Mouse (Mus musculus) heart, embryonic 13.5 days (tissue): ENCODE data around the gene Pgm2l1. TPM values are rescaled to one million over a fixed set of nuclear protein-coding genes. Genes with fewer than 3 reads are reported as not detected.

Experiments used
- ATAC-seq: fragments of 200-750 bp; cut with Nextera tagmentation; 2 replicates; pipeline ENCODE4 v1.8.0; 2017; ENCODE audit warnings: moderate TSS enrichment; ENCODE audit not compliant: insufficient number of reproducible peaks, low FRiP score, low TSS enrichment; ENCODE audit errors: extremely low read depth
- H3K27ac ChIP-seq: fragments of 300-500 bp; sonication (generic); replicated peaks from 2 replicates; pipeline ENCODE4 v1.5.1; 2015; ENCODE audit warnings: moderate library complexity, mild to moderate bottlenecking, inconsistent platforms
- H3K27me3 ChIP-seq: fragments of 300-500 bp; sonication (generic); replicated peaks from 2 replicates; pipeline ENCODE4 v1.6.1; 2015; ENCODE audit warnings: mild to moderate bottlenecking, inconsistent platforms
- H3K36me3 ChIP-seq: fragments of 300-500 bp; sonication (generic); 2 replicates; pipeline ENCODE4 v1.6.1; 2015; ENCODE audit warnings: mild to moderate bottlenecking, inconsistent platforms
- H3K4me1 ChIP-seq: fragments of 300-500 bp; sonication (generic); 2 replicates; pipeline ENCODE4 v1.6.1; 2015; ENCODE audit warnings: inconsistent platforms
- H3K4me2 ChIP-seq: fragments of 300-500 bp; sonication (generic); 2 replicates; pipeline ENCODE4 v1.6.1; 2015; ENCODE audit warnings: inconsistent platforms, mild to moderate bottlenecking, moderate library complexity
- H3K4me3 ChIP-seq: fragments of 300-500 bp; sonication (generic); 2 replicates; pipeline ENCODE4 v1.5.1; 2015; ENCODE audit warnings: moderate library complexity, mild to moderate bottlenecking, inconsistent platforms
- H3K9ac ChIP-seq: fragments of 300-500 bp; sonication (generic); 2 replicates; pipeline ENCODE4 v1.6.1; 2015; ENCODE audit warnings: inconsistent platforms, mild to moderate bottlenecking, moderate library complexity
- H3K9me3 ChIP-seq: fragments of 300-500 bp; sonication (generic); 2 replicates; pipeline ENCODE4 v1.6.1; 2016; ENCODE audit warnings: inconsistent platforms
- whole genome bisulfite sequencing: fragments of 180-500 bp; shearing (Covaris S2); methylation state at CpG from one replicate; pipeline ENCODE4 v1.1.7; 2015; ENCODE audit warnings: mixed read lengths; 5-methylcytosine and 5-hydroxymethylcytosine counted together
- polyA plus RNA-seq: library from polyadenylated mRNA; unstranded; fragments of >200 nt; fragmentation: Nextera tagmentation; extraction: Ambion mirVana; gene quantifications from 2 replicates; pipeline ENCODE4 v1.2.1, GENCODE M21; 2015

Pgm2l1 gene
- polyA plus RNA-seq, 1 experiment from 2014 or later, result 2.1 TPM

- H3K27me3 ChIP-seq, result no peaks in the 10 kb centered on the region
- no peak overlapping the region for H3K27ac ChIP-seq
- WGBS, result 88% methylated on average over 8 of the region's 8 CpGs
- 0 out of 2 replicates have a peak, but pooled peaks cover 6% of the 10 kb centered on the region for H3K36me3 ChIP-seq
- ATAC-seq, result no peak
- H3K4me1 ChIP-seq, result peaks cover 6% of the 10 kb centered on the region
- H3K4me3 ChIP-seq, result no peak overlapping the region
- no peak overlapping the region for H3K4me2 ChIP-seq
- no peaks in the 10 kb centered on the region for H3K9me3 ChIP-seq
- H3K9ac ChIP-seq, result no peak overlapping the region
Measured at GRCm38 (mm10) chr7:100272369-100272768, 45.2 kb downstream of the Pgm2l1 start.

GRCm38 (mm10) chr7:100274507-100274906 is 47.3 kb downstream of the Pgm2l1 start:
- Histone ChIP-seq H3K4me1 (peaks cover 6% of the 10 kb centered on the region), H3K27me3 (no peaks in the 10 kb centered on the region), H3K9me3 (no peaks in the 10 kb centered on the region), H3K4me2 (no peak overlapping the region), H3K4me3 (no peak overlapping the region), H3K9ac (no peak overlapping the region), H3K27ac (no peak overlapping the region), H3K36me3 (0 out of 2 replicates have a peak, but pooled peaks cover 6% of the 10 kb centered on the region)
- ATAC-seq, result no peak
- WGBS, result 46% methylated on average over 6 of the region's 6 CpGs

- ATAC-seq, result no peak
- H3K4me2 ChIP-seq, result no peak overlapping the region
- 0 out of 2 replicates have a peak, but pooled peaks cover 6% of the 10 kb centered on the region for H3K36me3 ChIP-seq
- H3K9me3 ChIP-seq, result no peaks in the 10 kb centered on the region
- H3K9ac ChIP-seq, result no peak overlapping the region
- no peaks in the 10 kb centered on the region for H3K27me3 ChIP-seq
- peaks cover 6% of the 10 kb centered on the region for H3K4me1 ChIP-seq
- WGBS, result 40% methylated on average over 2 of the region's 2 CpGs
- H3K4me3 ChIP-seq, result no peak overlapping the region
- no peak overlapping the region for H3K27ac ChIP-seq
Measured at GRCm38 (mm10) chr7:100276397-100276796, 49.2 kb downstream of the Pgm2l1 start.

GRCm38 (mm10) chr7:100279803-100280202 is 52.6 kb downstream of the Pgm2l1 start:
- H3K4me1 ChIP-seq, result peaks cover 3% of the 10 kb centered on the region; the same call in 1 of the 2 replicates
- WGBS, result 0% methylated on average over 1 of the region's 1 CpGs
- no peaks in the 10 kb centered on the region for H3K36me3 ChIP-seq
- no peak overlapping the region for H3K9ac ChIP-seq
- H3K4me2 ChIP-seq, result no peak overlapping the region
- H3K27me3 ChIP-seq, result peaks cover 4% of the 10 kb centered on the region; the same call in 1 of the 2 replicates
- no peak overlapping the region for H3K27ac ChIP-seq
- H3K4me3 ChIP-seq, result no peak overlapping the region
- H3K9me3 ChIP-seq, result no peaks in the 10 kb centered on the region
- ATAC-seq, result no peak

- Histone ChIP-seq H3K36me3 (no peaks in the 10 kb centered on the region), H3K4me3 (no peak overlapping the region), H3K27me3 (peaks cover 4% of the 10 kb centered on the region; the same call in 1 of the 2 replicates), H3K9ac (no peak overlapping the region), H3K4me2 (no peak overlapping the region), H3K4me1 (peaks cover 16% of the 10 kb centered on the region), H3K27ac (no peak overlapping the region), H3K9me3 (no peaks in the 10 kb centered on the region)
- no peak for ATAC-seq
- WGBS, result 47% methylated on average over 3 of the region's 3 CpGs
Measured at GRCm38 (mm10) chr7:100281596-100281995, 54.4 kb downstream of the Pgm2l1 start.

GRCm38 (mm10) chr7:100283298-100283697 is 56.1 kb downstream of the Pgm2l1 start:
- H3K27me3 ChIP-seq, result peaks cover 4% of the 10 kb centered on the region; the same call in 1 of the 2 replicates
- no peak for ATAC-seq
- H3K4me3 ChIP-seq, result no peak overlapping the region
- WGBS, result 65% methylated on average over 3 of the region's 3 CpGs
- H3K9me3 ChIP-seq, result no peaks in the 10 kb centered on the region
- no peak overlapping the region for H3K9ac ChIP-seq
- no peaks in the 10 kb centered on the region for H3K36me3 ChIP-seq
- H3K4me2 ChIP-seq, result no peak overlapping the region
- H3K27ac ChIP-seq, result no peak overlapping the region
- peaks cover 32% of the 10 kb centered on the region for H3K4me1 ChIP-seq

GRCm38 (mm10) chr7:100285383-100285782 is 58.2 kb downstream of the Pgm2l1 start, which contains the start of gene P4ha3:
Gene P4ha3 (plus strand): TSS chr7:100285520.
- H3K36me3 ChIP-seq, result peaks cover 4% of the 10 kb centered on the region
- peak within 1 kb of the TSS; percentile 87 for H3K4me2 ChIP-seq
- no peaks in the 10 kb centered on the region for H3K9me3 ChIP-seq
- peak within 1 kb of the TSS; percentile 87 for H3K9ac ChIP-seq
- peaks cover 46% of the 10 kb centered on the region for H3K4me1 ChIP-seq
- H3K27ac ChIP-seq, result peak within 1 kb of the TSS; percentile 97
- peak; percentile 9; the same call in 1 of the 2 replicates for ATAC-seq
- WGBS, result under 1% methylated on average over 42 of the region's 53 CpGs
- H3K4me3 ChIP-seq, result peak within 1 kb of the TSS; percentile 68
- H3K27me3 ChIP-seq, result peaks cover 4% of the 10 kb centered on the region; the same call in 1 of the 2 replicates

GRCm38 (mm10) chr7:100287748-100288578 is 60.8 kb downstream of the Pgm2l1 start:
- Histone ChIP-seq H3K9me3 (no peaks in the 10 kb centered on the region), H3K4me1 (peaks cover 46% of the 10 kb centered on the region), H3K9ac (peak overlapping the region; percentile 72), H3K4me3 (peak overlapping the region; percentile 32), H3K36me3 (peaks cover 18% of the 10 kb centered on the region), H3K27me3 (no peaks in the 10 kb centered on the region; the same call in 1 of the 2 replicates), H3K27ac (peak overlapping the region; percentile 97), H3K4me2 (peak overlapping the region; percentile 64)
- WGBS, result 14% methylated on average over 7 of the region's 7 CpGs
- peak; percentile 66; the same call in 1 of the 2 replicates for ATAC-seq

- Histone ChIP-seq H3K27ac (peak overlapping the region; percentile 97), H3K36me3 (peaks cover 24% of the 10 kb centered on the region), H3K9ac (peak overlapping the region; percentile 72), H3K4me1 (peaks cover 46% of the 10 kb centered on the region), H3K27me3 (no peaks in the 10 kb centered on the region; the same call in 1 of the 2 replicates), H3K4me2 (peak overlapping the region; percentile 64), H3K4me3 (peak overlapping the region; percentile 32), H3K9me3 (no peaks in the 10 kb centered on the region)
- WGBS, result 26% methylated on average over 11 of the region's 11 CpGs
- peak; percentile 57; the same call in 1 of the 2 replicates for ATAC-seq
Measured at GRCm38 (mm10) chr7:100288622-100289021, 61.4 kb downstream of the Pgm2l1 start.

GRCm38 (mm10) chr7:100293546-100293945 is 66.4 kb downstream of the Pgm2l1 start:
- Histone ChIP-seq H3K9ac (no peak overlapping the region), H3K4me2 (no peak overlapping the region), H3K9me3 (no peaks in the 10 kb centered on the region), H3K27ac (no peak overlapping the region), H3K36me3 (peaks cover 60% of the 10 kb centered on the region), H3K27me3 (no peaks in the 10 kb centered on the region), H3K4me3 (no peak overlapping the region), H3K4me1 (peaks cover 11% of the 10 kb centered on the region)
- WGBS, result 72% methylated on average over 8 of the region's 8 CpGs
- no peak for ATAC-seq

GRCm38 (mm10) chr7:100295745-100296144 is 68.6 kb downstream of the Pgm2l1 start:
- H3K4me2 ChIP-seq, result no peak overlapping the region
- ATAC-seq, result no peak
- H3K9ac ChIP-seq, result no peak overlapping the region
- H3K36me3 ChIP-seq, result peaks cover 55% of the 10 kb centered on the region
- H3K9me3 ChIP-seq, result no peaks in the 10 kb centered on the region
- no peak overlapping the region for H3K27ac ChIP-seq
- no peaks in the 10 kb centered on the region for H3K27me3 ChIP-seq
- no peak overlapping the region for H3K4me3 ChIP-seq
- H3K4me1 ChIP-seq, result peaks cover 19% of the 10 kb centered on the region
- 95% methylated on average over 2 of the region's 2 CpGs for WGBS
